ENCODE assay signal across 8 mouse cellular contexts in the genomic region with DNA sequence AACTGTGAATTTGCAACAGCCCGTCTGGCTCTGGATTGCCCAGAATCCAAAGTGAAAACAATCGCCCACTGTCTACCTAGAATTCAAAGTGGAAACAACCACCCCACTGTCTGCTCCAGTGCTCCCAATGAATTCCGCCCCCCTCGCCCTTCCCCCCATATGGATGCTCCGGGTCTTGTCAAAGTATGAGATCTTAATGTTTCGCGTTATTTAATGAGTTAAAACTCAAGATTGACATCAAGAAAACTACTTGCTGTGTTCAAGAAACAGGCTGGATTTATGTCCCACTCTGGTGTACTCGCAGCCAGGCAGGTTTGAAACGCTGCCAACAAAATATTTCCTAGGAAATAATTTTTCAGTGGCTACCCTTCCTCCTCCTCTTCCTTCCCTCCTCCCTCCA. TPM values are rescaled to one million over a fixed set of nuclear protein-coding genes. Genes with fewer than 3 reads are reported as not detected.
DNase-seq lines count a peak whose midpoint lies in the region; ATAC-seq and TF ChIP-seq lines count a peak whose summit lies in the region.

No protein-coding gene starts in this region.

- H3K9me3 ChIP-seq in lung, embryonic 16.5 days (ENCODE audit: control insufficient read depth, low read length), result no peaks in the 10 kb centered on the region
- H3K9me3 ChIP-seq in intestine, embryonic 15.5 days, result no peaks in the 10 kb centered on the region

- ATAC-seq in lung, embryonic 16.5 days (ENCODE audit: low read depth), result peak; percentile 0; the same call in 1 of the 2 replicates
- ATAC-seq in intestine, embryonic 15.5 days, result peak; percentile 3; the same call in 1 of the 2 replicates

- peaks cover 13% of the 10 kb centered on the region for H3K36me3 ChIP-seq in lung, embryonic 16.5 days (ENCODE audit: control insufficient read depth, insufficient read depth, low read length)
- H3K36me3 ChIP-seq in intestine, embryonic 15.5 days, result peaks cover 8% of the 10 kb centered on the region
- no peaks in the 10 kb centered on the region for H3K36me3 ChIP-seq in myocyte (ENCODE audit: control insufficient read depth, insufficient read depth)

- peak overlapping the region; percentile 92 for H3K27ac ChIP-seq in lung, embryonic 16.5 days (ENCODE audit: low read length)
- peak overlapping the region; percentile 61 for H3K27ac ChIP-seq in intestine, embryonic 15.5 days

- peak overlapping the region; percentile 17; the same call in 1 of the 2 replicates for H3K9ac ChIP-seq in lung, embryonic 16.5 days (ENCODE audit: low read length)
- no peak overlapping the region for H3K9ac ChIP-seq in intestine, embryonic 15.5 days

- peak overlapping the region; percentile 99 for H3ac ChIP-seq in myocyte (ENCODE audit: control insufficient read depth, insufficient read length)

- 41% methylated on average over 9 of the region's 9 CpGs for WGBS in lung, embryonic 16.5 days
- 47% methylated on average over 9 of the region's 9 CpGs for WGBS in intestine, embryonic 15.5 days

- peak overlapping the region; percentile 38 for H3K4me2 ChIP-seq in lung, embryonic 16.5 days (ENCODE audit: low read depth, low read length)
- H3K4me2 ChIP-seq in intestine, embryonic 15.5 days (replicated peaks), result peak overlapping the region; percentile 35
- peak overlapping the region; percentile 99 for H3K4me2 ChIP-seq in myocyte (ENCODE audit: low read depth)

- peak; percentile 48 to 71 for DNase-seq in cerebellum, postnatal 10 days
- no peak for DNase-seq in cerebellum, postnatal 36 days
- no peak for DNase-seq in lung, postnatal 36 days
- DNase-seq in thymus, postnatal 4 days, result no peak
- no peak for DNase-seq in gastrocnemius, postnatal 36 days

- H3K27me3 ChIP-seq in lung, embryonic 16.5 days (ENCODE audit: control insufficient read depth, insufficient read depth, low read depth, low read length), result no peaks in the 10 kb centered on the region
- H3K27me3 ChIP-seq in intestine, embryonic 15.5 days (replicated peaks), result no peaks in the 10 kb centered on the region
- H3K27me3 ChIP-seq in myocyte (ENCODE audit: control insufficient read depth, insufficient read depth, insufficient read length), result no peaks in the 10 kb centered on the region

- H3K79me2 ChIP-seq in myocyte (ENCODE audit: control insufficient read depth, insufficient read depth), result peaks cover 32% of the 10 kb centered on the region

- H3K4me1 ChIP-seq in lung, embryonic 16.5 days (replicated peaks; ENCODE audit: control insufficient read depth, insufficient read depth, low read length), result peaks cover 33% of the 10 kb centered on the region
- peaks cover 25% of the 10 kb centered on the region for H3K4me1 ChIP-seq in intestine, embryonic 15.5 days (replicated peaks)

- H3K4me3 ChIP-seq in lung, embryonic 16.5 days (ENCODE audit: low read length), result peak overlapping the region; percentile 4; the same call in 1 of the 2 replicates
- H3K4me3 ChIP-seq in intestine, embryonic 15.5 days (replicated peaks), result no peak overlapping the region
- peak overlapping the region; percentile 31 for H3K4me3 ChIP-seq in myocyte

- TF ChIP-seq POLR2A in myocyte (IDR thresholded peaks at IDR 0.05; ENCODE audit: insufficient read length, low read depth), result no peak

- intact Hi-C loops in gastrocnemius, postnatal 36 days (cut with DNase I), result no loop called here

TF ChIP-seq in myocyte, 11 proteins besides CTCF, POLR2A, EP300 and RAD21:
- TF ChIP-seq MYOD1 (IDR thresholded peaks at IDR 0.05; ENCODE audit: control insufficient read depth in 1 of 3, insufficient read length in 2 of 3, low read depth in 2 of 3), result no peak
- no peak for TF ChIP-seq CEBPB (IDR thresholded peaks at IDR 0.05; ENCODE audit: insufficient read depth, poor library complexity, severe bottlenecking)
- no peak for TF ChIP-seq E2F4 (IDR thresholded peaks at IDR 0.05; ENCODE audit: insufficient read depth)

RNA-seq across cellular contexts. Expression of gene 2510039O18Rik, which starts 0.6 kb away (rescaled TPM):
- 9.2 and 11.7 TPM in 2 replicates for polyA plus RNA-seq in lung, embryonic 16.5 days (2015; fragmentation: Nextera tagmentation; extraction: Ambion mirVana)
- 17.5 and 18.4 TPM in 2 replicates for polyA plus RNA-seq in intestine, embryonic 15.5 days (2015; fragmentation: Nextera tagmentation; extraction: Ambion mirVana)
- polyA plus RNA-seq in myocyte (2012; fragmentation: generic; extraction: Trizol), result 49.9 TPM
- total RNA-seq in gastrocnemius, postnatal 36 days (2021), result 10 to 100 TPM; 17.9 to 21.4 TPM

RNA-seq across cellular contexts. Expression of gene Plod1, which starts 3.5 kb away (rescaled TPM):
- 50.8 and 51.4 TPM in 2 replicates for polyA plus RNA-seq in lung, embryonic 16.5 days (2015; fragmentation: Nextera tagmentation; extraction: Ambion mirVana)
- polyA plus RNA-seq in intestine, embryonic 15.5 days (2015; fragmentation: Nextera tagmentation; extraction: Ambion mirVana), result 38.0 and 38.8 TPM in 2 replicates
- polyA plus RNA-seq in myocyte (2012; fragmentation: generic; extraction: Trizol), result 77.2 TPM
- total RNA-seq in gastrocnemius, postnatal 36 days (2021), result 10 to 100 TPM; 21.8 to 25.6 TPM

RNA-seq across cellular contexts. Expression of gene Mfn2, which starts 35.6 kb away (rescaled TPM):
- polyA plus RNA-seq in lung, embryonic 16.5 days (2015; fragmentation: Nextera tagmentation; extraction: Ambion mirVana), result 34.6 and 36.6 TPM in 2 replicates
- polyA plus RNA-seq in intestine, embryonic 15.5 days (2015; fragmentation: Nextera tagmentation; extraction: Ambion mirVana), result 42.4 and 42.5 TPM in 2 replicates
- 75.8 TPM for polyA plus RNA-seq in myocyte (2012; fragmentation: generic; extraction: Trizol)
- 100 to 1,000 TPM; 406 to 426 TPM for total RNA-seq in gastrocnemius, postnatal 36 days (2021)

RNA-seq across cellular contexts. Expression of gene Nppb, which starts 45.5 kb away (rescaled TPM):
- 2.9 and 4.2 TPM in 2 replicates for polyA plus RNA-seq in lung, embryonic 16.5 days (2015; fragmentation: Nextera tagmentation; extraction: Ambion mirVana)
- not detected in 2 replicates for polyA plus RNA-seq in intestine, embryonic 15.5 days (2015; fragmentation: Nextera tagmentation; extraction: Ambion mirVana)
- 0.26 TPM for polyA plus RNA-seq in myocyte (2012; fragmentation: generic; extraction: Trizol)
- total RNA-seq in gastrocnemius, postnatal 36 days (2021), result not detected

Comparison
In these comparisons a context has a peak if more than half of its experiments do, and no peak if none do; other contexts are left out.
1. DNase-seq: peak in cerebellum, postnatal 10 days (2 of 2); none in cerebellum, postnatal 36 days (0 of 2), lung, postnatal 36 days (single experiment), thymus, postnatal 4 days (single experiment) and gastrocnemius, postnatal 36 days (0 of 2).
2. H3K4me2 ChIP-seq: peak in every context shown above with its lines; median percentile 99 in myocyte; 38 in lung, embryonic 16.5 days; 35 in intestine, embryonic 15.5 days.